Mouse (Mus musculus) adrenal gland, postnatal 25 days (tissue): ENCODE results near the gene Mtss1l. TPM values are rescaled to one million over a fixed set of nuclear protein-coding genes. Genes with fewer than 3 reads are reported as not detected.
"Not testable (repeated sequence)": the region's sequence is repeated elsewhere in the genome, so short reads cannot be mapped to it uniquely, and the experiment has no call there.

Experiments
- DNase-seq: peaks from one replicate; pipeline ENCODE4 v3.0.0; 2021; ENCODE audit warnings: mixed read lengths
- total RNA-seq: library from RNA; stranded (reverse); gene quantifications from 2 replicates; pipeline ENCODE4 v1.2.3, GENCODE M21; 2021

Mtss1l gene
- total RNA-seq, 1 experiment from 2014 or later: 27.7 TPM

- no peak for DNase-seq
Observed at GRCm38 (mm10) chr8:110779924-110780718, 58.8 kb downstream of the Mtss1l start.

DNA sequence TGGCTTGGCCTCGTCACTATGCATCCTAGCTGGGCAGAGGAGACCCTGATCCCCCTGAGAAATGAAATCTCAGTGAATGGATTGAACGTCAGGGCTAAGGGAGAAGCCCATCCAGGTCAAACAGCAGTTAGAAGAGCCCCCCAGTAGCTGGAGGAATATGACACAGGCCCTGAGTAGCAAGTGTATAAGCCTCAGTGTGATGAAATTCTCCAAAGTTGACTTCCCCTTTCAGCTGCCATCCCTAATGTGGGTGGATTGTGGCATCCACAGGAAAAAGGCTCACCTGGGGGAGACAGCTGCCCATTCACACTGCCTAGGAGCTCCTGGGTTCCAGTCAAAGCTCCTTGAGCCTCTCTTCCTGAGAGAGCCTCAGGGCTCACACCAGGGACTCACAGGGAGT, 64.1 kb downstream of the Mtss1l start:
- DNase-seq: no peak

DNA sequence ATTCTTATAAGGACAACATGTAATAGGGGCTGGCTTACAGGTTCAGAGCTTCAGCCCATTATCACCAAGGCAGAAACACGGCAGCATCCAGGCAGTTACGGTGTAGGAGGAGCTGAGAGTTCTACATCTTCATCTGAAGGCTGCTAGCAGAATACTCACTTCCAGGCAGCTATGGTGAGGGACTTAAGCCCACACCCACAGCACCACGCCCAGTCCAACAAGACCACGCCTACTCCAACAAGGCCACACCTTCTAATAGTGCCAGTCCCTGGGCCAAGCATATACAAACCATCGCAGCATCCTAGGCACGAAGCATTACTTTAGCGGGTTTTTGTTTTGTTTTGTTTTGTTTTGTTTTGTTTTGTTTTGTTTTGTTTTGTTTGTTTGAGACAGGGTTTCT, 65.2 kb downstream of the Mtss1l start:
- not testable (repeated sequence) for DNase-seq

- DNase-seq: no peak
Observed at GRCm38 (mm10) chr8:110786934-110787333, 65.7 kb downstream of the Mtss1l start.

DNA sequence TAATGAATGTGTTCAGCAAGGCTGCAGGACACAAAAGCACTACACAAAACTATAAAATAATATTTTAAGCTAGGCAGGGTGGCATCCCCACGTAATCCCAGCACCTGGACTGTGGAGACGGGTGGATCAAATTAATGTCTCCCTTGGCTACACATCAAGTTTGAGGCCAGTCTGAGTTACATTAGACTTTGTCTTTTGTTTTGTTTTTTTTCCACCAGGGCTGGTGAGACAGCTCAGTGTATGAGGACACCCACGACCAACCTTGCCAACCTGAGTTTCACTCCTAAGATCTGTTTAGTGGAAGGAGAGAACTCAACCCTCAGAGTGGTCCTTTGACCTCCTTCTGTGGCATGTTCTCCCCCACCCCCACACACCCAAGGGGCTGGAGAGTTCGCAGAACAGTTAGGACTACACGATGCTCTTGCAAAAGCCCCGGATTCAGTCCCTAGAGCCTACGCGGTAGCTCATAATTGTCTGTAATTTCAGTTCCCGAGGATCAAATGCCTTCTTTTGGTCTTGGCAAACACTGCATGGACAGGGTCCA, 66.2 kb downstream of the Mtss1l start:
- no peak for DNase-seq

GRCm38 (mm10) chr8:110788981-110789380, 67.7 kb downstream of the Mtss1l start:
- no peak for DNase-seq

DNA sequence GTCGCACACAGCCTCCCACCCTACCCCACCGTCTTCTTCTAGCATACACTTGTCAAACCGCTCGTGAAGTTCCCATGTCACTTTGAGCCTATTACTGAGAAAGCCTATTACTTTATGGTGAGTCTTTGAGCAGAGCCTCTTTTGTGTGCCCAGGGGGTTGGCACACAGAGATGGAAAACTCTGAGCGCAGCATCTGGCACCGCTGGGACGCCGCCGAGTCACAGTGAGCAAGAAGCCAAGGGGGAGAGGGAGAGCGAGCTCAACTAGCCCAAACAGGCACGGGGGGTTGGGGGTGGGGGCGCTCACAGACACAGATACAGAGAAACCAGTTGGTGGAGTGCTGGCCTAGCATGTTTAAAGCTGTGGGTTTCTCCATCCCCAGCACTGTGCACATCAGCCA, 68.3 kb downstream of the Mtss1l start:
- no peak for DNase-seq

GRCm38 (mm10) chr8:110790270-110790669, 69.0 kb downstream of the Mtss1l start:
- DNase-seq: no peak

Other genes with a start within 250 kb of the Mtss1l start
- gene Vac14, start 102.9 kb upstream of the Mtss1l start, total RNA-seq: 34.3 and 35.4 TPM in 2 replicates
- gene Il34, start 84.4 kb downstream of the Mtss1l start, total RNA-seq: 21.6 and 38.6 TPM in 2 replicates
- 75.8 and 100 TPM in 2 replicates for gene Cog4, start 125.1 kb downstream of the Mtss1l start, total RNA-seq
- 81.6 and 86.5 TPM in 2 replicates for gene Sf3b3, start 125.3 kb downstream of the Mtss1l start, total RNA-seq
- gene Fuk, start 181.0 kb downstream of the Mtss1l start, total RNA-seq: 10.5 and 12.0 TPM in 2 replicates
- gene St3gal2, start 198.4 kb downstream of the Mtss1l start, total RNA-seq: 18.3 and 20.4 TPM in 2 replicates